Mouse (Mus musculus): ENCODE results near the gene Senp3.
"Not testable (repeated sequence)": the region's sequence is repeated elsewhere in the genome, so short reads cannot be mapped to it uniquely, and the experiment has no call there.

The Senp3 gene

DNA sequence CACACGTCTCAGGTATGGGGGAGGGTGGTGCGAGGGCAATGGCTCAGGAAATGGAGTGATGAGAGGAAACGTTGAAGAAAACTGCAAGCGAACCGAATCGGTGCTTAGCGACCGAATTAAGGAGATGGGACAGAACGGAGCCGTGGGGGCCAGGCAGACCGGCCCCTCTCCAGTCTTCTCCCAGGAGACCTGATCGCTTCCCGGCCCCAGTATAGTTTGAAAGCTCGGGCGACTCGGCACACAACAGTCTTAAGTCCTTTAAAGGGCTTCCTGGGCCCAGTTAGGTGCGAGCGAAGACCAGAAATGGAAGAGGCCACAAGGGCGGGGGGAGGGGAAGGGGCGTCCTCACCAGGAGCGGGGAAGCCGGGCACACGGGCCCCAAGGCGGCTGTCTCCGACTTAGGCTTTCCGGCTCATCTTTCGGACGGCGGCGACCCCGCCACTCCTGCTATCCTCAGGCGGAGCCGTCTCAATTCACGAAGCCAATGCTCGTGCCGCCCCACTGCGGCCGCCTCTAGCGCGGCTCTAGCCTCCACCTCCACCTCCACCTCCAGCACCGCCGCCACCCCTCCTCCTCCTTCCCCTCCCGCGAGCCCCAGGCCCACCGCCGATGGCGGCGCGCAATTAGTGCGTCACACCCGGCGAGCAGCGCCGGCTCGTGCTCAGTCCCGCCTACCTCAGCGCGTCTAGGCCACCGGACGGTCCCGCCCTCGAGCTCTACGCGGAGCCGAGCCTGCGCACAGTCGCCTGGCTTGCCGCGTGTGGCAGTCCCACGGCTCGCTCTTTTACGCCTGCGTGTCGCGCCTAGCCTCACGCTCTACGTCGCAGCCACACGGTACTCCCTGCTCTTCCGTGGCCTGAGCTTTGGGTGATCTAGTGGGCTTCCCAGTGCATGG is at the start of gene Senp3:
TSS of gene Senp3 (minus strand) at position 771 of the 895 bp plus-strand sequence.
- in situ Hi-C loops (cut with MboI, MseI): no loop called here

DNA sequence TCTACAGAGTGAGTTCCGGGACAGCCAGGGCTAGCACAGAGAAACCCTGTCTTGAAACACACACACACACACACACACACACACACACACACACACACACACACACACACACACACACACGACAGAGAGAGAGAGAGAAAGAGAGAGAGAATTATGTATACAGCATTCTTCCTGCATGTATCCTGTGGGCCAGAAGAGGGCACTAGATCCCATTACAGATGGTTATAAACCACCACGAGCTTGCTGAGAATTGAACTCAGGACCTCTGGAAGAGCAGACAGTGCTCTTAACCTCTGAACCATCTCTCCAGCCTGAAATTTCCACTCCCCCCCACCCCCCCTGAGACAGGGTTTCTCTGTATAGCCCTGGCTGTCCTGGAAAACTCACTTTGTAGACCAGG is 49.5 kb upstream of the Senp3 start:
- in situ Hi-C loops (cut with MboI, MseI): not testable (repeated sequence)

DNA sequence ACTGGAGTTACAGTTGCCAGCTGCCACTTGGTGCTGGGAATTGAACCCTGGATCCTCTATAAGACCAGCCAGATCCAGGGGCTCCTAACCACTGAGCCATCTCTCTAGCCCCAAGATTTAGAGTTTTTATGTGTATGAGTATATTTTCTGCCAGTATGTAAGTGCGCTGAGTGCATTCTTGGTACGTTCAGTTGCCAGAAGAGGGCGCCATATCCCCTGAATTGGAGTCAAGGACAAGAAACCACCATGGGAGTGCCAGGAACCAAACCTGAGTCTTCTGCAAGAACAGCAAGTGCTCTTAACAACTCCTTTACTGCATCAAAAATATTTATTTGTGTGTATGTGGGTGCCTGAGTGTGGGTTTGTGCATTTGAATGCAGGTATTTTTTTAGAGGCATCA is 47.2 kb upstream of the Senp3 start:
- in situ Hi-C loops (cut with MboI, MseI): loop anchor here (5.0 kb wide), 2 partner anchors 42 to 148 kb away; partner anchors contain the start of genes Tmem95 and Tnfsf13

DNA sequence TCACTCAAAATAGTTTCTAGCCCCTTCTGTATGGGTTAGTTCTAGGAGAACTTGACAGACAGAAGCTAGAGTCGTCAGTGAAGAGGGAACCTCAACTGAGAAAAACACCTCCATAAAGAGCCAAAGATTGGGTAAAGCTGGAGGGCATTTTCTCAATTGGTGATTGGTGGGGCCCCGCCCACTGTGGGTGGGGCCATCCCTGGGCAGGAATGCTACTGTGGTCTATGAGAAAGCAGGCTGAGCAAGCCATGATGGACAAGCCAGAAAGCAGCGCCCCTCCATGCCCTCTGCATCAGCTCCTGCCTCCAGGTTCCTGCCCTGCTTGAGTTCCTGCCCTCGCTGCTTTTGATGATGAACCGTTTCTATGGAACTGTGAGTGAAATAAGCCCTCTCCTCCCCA is 44.1 kb upstream of the Senp3 start:
- in situ Hi-C loops (cut with MboI, MseI): loop anchor here (5.0 kb wide), 2 partner anchors 39 to 151 kb away; partner anchors contain the start of genes Tmem95 and Tnfsf13

DNA sequence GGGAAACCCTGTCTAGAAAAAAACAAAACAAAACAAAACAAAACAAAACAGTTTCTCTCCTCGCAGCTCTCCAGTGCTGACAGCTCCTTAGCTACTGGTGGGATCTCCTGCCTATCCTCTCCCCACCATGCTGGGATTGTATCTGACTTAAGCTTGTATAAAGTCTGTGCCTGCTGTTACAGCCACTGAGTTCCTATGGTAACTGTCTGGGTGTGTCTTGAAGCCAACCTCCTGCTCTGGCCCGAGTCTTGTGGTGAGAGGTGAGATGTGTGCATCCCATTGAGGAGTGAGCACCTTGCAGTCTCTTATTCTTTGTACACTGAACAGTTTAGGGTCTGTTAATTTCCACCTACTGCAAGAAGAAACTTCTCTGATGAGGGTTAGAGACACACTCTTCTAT is 41.2 kb upstream of the Senp3 start:
- in situ Hi-C loops (cut with MboI, MseI): no loop called here

DNA sequence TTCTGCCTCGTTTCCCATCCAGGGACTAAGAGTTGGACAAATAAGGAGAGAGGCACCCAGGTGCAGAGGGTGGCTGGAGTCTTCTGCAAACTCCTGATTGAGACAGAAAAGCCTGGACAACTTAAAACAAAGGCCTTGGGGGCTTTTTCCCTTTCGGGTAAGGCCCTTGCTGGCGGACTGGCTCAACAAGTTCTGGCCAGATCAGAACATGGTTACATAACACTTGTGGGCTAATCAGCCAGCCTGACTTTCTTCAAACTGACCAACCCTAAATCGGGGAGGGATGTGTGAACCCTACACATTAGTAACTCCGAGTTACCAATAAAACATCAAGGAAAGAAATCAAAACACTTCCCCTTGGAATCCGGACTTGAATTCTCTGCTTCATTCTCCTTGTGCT is 39.0 kb upstream of the Senp3 start:
- in situ Hi-C loops (cut with MboI, MseI): no loop called here

DNA sequence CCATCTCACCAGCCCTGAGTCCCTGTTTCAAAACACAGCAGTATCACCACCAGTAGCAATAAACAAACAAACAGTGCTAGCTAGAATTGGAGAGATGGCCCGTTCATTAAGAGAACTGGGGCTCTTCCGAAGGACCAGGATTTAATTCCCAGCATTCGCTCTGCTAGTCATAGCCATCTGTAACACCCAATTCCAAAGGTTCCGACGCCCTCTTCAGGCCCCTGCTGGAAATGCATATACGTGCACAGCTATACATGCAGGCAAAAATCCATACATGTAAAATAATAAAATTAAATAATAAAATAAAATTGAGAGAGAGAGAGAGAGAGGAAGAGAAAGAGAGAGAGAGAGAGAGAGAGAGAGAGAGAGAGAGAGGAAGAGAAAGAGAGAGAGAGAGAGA is 37.5 kb upstream of the Senp3 start:
- in situ Hi-C loops (cut with MboI, MseI): no loop called here

DNA sequence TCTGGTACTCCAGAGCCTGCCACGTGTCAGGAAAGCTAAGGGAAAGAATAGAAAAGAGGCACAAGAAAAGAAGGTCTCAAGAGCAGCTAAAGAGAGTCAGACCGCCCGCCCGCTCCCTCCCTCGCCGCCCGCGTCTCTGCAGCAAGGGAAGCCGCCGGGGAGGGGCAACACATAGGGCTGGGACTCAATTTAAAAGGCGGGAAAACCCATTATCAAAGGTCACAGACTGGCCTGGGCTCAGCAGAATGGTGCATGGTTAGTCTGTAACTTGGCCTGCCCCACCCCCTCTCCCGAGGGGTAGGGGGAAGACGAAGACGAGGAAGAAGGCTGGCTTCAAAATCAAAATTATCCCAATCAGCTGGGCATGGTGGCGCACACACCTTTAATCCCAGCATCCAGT is 36.8 kb upstream of the Senp3 start:
- in situ Hi-C loops (cut with MboI, MseI): no loop called here

DNA sequence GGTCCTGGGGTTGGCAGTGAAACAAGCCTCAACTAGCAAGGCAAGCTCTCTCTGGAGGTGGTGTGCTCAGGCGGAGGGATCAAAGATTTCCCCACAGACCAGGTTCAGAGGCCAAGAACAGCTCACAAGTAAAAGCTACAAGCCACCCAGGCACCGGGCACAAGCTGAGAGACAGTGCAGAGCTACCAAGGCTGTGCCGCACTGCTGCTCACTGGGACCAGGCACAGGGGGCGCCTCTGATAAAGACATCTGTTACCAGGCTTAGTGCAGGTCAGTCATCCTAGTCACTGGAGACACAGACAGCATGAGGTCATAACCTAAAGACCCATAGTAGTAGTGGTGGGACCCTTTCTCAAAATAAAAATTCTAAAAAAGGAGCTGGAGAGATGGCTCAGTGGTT is 35.1 kb upstream of the Senp3 start:
- in situ Hi-C loops (cut with MboI, MseI): no loop called here

DNA sequence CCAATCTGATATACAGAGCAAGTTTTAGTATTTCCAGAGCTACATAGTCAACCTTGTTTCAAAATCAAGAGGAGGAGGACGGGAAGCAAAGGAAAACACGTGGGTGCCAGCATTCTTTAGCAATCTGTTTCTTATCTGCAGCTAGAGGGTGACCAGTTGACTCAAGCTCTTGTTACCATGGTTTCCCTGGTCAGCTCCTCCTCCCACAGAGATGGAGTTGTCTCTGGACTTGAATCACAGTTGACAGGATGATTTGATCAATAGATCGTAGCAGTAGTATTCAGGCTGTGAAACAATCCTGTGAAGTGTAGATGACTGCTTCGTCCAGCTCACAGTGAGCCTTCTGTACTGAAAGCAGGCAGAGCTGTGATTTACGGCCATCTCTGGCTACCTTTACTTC is 34.0 kb upstream of the Senp3 start:
- in situ Hi-C loops (cut with MboI, MseI): no loop called here

DNA sequence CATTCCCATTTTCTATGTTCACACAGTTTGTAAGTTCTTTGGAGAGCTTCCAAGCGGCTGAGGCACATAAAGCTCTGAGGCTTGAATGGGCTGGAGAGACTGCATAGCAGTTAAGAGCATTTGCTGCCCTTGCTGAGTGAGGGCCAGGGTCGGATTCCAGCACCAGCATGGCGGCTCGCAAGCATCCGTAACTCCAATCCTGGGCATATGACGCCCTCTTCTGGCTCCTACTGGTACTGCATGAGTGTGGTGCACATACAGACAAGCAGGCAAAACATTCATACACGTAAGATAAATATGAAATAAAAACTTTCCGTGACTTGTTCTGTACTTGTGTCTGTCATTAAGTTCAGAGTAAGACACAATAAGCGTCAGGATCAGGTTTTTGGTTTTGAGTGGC is 33.6 kb upstream of the Senp3 start:
- in situ Hi-C loops (cut with MboI, MseI): no loop called here

DNA sequence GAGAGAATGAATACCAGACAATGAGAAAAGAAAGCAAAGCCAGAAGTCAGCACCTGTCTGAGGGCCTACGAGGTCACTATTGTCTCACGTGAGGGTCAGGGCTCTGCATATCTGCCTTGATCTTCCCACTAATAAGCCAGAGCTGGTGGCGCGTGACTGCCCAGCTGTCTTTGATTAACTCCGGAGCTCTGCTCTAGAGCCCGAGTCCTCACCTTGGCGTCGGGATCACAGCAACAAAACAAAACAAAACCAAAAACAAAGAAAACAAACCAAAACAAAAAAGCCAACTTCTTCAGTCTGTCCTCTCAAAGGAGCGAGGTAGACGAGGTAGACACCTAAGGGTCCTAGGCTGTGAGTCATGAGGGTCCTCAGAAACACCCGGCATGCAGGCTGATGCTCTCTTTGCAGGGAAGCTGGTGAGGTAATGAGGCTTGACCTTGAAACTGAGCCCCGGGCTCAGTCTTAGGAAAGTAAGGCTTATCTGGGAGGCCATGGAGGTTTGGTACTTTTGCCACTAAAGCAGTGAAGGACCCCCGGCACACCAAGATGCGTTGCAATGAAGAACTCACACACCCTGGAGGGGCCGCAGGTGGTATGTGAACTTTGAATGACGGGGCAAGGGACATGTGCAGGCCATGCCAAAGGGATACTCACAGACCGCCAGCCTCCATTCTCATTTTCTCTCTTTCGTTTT is 32.9 kb upstream of the Senp3 start:
- in situ Hi-C loops (cut with MboI, MseI): no loop called here

DNA sequence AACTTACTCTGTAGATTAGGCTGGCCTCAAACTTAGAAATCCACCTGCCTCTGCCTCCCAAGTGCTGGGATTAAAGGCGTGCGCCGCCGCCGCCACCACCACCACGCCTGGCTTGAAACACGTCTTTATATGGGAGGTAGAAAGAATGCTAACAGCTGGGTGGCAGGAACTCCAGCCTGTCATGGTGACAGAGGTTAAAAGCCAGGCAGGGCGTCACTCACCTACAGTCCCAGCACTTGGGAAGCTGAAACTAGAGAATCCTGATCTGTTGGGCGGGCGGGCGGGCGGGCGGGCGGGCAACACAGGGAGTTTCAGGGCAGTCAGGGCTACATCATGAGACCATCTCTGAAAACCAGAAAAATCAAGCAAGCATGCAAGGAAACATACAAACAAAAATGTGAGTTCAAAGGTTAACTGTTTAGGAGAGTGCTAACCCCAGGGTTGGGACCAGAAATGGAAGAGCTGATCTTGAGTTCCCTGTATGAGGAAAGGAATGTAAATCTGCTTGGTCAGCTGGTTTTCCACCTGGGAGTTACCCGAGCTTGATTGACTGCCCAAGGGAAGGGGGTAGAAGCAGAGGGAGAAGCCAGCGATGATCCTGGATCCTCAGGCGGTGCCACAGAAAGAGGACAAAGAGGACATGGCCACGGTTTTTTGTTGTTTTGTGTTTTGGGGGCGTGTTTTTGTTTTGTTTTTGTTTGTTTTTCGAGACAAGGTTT is 31.2 kb upstream of the Senp3 start:
- in situ Hi-C loops (cut with MboI, MseI): no loop called here

DNA sequence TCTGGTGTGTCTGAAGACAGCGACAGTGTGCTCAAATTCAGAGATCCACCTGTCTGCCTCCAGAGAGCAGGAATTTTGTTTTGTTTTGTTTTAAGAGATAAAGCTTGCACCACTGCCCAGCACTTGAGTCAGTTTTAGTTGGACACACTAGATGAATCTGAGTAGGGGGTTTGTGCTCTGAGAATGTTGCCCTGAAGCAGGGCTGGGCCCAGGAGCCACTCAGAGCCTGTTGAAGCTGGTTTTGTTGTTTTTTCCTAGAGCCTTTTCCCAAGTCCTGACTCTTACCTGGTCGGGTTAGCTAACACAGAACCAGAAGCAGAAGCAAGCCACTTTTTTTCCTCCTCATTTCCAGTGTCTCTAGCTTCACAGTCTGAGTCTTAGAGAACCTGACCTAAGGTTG is 29.2 kb upstream of the Senp3 start:
- in situ Hi-C loops (cut with MboI, MseI): no loop called here

DNA sequence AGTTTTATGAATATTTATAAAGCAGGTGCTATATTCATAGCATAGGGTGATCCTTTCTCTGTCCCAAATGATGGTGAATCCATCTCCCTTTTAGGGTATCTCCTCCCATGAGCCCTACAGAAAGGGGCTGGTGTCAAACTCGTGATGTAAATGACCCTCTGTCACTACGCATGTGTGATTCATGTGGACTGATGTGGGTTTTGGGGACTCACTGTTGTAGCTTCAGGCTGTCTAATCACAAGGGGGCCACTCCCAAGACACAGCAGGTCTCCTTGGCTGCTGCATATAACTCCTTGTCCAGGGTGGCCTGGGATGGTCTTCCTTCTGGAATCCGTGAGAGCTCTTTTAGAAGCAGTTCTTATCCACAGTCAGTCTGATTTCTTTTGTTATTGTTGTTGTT is 28.6 kb upstream of the Senp3 start:
- in situ Hi-C loops (cut with MboI, MseI): no loop called here

DNA sequence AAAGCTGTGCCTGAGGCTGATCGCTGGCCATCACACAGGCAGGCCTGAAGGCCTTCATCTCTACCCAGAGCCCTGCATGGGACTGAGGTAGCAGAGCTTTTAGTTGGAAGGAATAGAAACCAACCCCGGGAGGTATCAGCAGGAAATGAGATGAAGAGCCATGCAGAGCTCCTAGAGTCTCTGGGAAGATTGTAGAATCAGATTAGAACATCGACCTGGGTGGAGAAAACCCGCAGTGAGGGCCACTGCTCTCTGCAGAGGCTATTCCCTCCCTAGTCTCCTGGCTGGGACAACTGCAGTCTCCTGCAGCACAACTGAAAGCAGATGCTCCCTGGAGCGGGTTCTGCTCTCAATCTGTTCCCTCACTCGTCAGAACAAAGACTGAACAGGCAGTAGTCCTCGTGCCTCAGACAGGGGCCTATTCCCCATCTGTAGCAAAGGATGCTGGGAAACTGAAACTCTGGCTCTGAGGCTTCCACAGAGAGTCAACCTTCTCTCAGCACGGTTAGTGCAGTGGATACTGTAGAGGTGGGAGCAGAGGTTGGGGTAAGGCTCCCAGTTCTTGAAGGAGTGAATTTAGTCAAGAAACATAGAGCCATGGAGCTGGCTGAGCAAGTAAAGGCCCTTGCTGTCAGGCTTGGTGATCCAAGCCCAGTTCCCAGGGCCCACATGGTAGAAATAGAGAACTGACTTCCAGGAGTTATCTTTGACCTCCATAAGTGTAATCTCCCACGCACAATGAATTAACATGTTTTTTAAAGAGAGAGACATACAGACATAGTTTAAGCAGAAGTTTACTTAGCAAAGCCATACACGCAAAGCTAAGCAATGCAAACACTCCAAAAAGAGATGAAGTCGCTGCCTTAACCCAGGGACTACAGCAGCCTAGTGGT is 27.9 kb upstream of the Senp3 start:
- in situ Hi-C loops (cut with MboI, MseI): no loop called here

DNA sequence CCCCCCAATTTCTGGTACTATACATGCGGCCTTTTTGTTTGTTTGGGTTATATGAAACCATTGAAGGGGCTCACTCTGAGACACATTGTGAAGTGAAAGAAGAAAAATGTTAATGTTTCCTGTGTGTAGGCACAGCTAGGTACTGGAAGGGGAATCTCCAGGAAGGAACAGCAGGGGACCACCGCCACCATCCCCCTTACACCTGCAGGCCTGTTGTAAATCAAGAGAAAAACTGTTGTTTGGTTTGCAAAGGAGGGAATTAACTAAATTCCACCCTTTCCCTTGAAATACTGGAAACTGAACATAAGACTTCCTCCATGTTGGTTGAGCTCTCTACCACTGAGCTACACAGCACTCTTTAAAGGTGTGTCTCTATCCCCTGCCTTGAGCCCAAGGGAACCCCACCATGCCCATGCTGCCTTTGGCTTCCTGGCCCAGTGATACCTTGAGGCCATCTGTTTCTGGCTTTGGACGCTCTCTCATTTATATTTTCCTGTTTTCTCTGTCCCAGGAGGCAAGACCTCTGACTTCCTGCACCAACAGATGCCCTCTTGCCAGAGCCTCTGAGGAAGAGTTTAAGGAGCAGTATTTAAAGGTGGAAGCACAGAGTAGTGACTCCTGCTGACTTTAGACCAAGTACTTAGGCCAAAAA is 26.9 kb upstream of the Senp3 start:
- in situ Hi-C loops (cut with MboI, MseI): no loop called here

DNA sequence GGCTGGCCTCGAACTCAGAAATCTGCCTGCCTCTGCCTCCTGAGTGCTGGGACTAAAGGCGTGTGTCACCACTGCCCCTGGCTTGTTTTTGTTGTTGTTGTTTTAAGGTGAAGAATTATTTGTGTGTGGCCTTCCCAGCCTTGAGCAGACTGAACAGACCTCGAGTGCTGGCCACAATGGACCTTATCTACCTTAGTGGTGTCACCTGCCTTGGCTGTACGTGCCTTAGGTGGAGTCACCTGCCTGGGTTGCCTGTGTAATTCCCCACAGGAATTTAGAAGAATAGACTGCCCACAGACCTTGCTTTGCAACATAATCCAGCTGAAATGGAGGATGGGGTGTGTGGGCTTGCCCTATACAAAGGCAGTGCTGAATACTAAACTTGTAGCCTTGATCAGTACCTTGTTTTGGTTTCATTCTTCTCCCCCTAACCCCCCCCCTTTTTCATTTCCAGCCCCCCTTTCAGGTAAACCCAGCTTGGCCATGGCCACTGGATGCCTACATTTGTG is 26.0 kb upstream of the Senp3 start:
- in situ Hi-C loops (cut with MboI, MseI): no loop called here

DNA sequence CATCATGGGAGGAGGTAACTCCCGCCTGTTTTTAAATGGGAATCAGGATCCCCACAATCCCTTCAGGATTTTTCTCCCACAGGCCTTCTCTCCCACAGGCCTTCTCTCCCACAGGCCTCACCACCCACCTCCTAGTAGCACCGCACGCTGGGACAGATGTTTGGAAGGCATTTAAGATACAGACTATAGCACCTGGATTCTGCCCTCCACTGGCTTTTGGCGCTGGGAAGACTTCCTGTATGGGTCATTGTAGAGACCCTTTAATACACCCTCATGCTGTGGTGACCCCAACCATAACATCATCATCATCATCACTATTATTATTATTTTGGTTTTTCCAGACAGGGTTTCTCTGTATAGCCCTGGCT is 25.6 kb upstream of the Senp3 start:
- in situ Hi-C loops (cut with MboI, MseI): no loop called here

DNA sequence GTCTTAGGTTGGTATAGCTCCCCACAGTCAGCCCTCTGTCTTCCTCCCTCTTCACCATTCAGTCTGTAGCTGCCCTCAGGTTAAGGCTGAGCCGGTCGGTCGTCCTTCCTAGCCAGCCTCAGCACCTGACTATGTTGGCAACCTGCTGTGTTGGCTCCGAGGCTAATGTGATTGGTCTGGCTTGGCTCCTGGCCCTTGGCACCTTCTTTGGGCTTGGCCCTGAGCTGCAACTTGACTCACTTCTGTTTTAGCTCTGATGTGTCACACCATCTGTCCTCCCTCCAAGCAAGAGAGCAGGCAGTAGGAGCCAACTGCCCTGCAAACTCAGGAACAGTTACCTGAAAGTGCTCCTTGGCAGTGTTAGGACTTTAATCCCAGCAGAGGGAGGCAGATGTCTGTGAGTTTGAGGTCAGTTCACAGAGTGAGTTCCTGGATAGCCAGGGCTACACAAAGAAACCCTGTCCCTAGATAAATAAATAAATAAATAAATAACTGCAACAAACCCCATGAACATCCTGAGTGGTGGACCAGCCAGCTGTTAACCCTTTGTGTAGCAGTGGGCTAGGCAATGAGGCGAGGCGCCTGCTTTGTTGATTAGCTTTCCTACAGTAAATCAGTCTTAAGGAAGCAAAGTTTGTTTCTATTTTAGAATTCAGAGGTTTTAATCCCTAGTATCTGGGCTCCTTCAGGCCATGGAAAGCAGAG is 25.0 kb upstream of the Senp3 start:
- in situ Hi-C loops (cut with MboI, MseI): no loop called here

All from T-helper 1 cell (primary cell).